Mouse (Mus musculus): ENCODE results near the gene Vhl.
A peak's percentile ranks its signal among the peaks of the same experiment; 100 is the strongest.
"Not testable (repeated sequence)": the region's sequence is repeated elsewhere in the genome, so short reads cannot be mapped to it uniquely, and the experiment has no call there.

Vhl gene

DNA sequence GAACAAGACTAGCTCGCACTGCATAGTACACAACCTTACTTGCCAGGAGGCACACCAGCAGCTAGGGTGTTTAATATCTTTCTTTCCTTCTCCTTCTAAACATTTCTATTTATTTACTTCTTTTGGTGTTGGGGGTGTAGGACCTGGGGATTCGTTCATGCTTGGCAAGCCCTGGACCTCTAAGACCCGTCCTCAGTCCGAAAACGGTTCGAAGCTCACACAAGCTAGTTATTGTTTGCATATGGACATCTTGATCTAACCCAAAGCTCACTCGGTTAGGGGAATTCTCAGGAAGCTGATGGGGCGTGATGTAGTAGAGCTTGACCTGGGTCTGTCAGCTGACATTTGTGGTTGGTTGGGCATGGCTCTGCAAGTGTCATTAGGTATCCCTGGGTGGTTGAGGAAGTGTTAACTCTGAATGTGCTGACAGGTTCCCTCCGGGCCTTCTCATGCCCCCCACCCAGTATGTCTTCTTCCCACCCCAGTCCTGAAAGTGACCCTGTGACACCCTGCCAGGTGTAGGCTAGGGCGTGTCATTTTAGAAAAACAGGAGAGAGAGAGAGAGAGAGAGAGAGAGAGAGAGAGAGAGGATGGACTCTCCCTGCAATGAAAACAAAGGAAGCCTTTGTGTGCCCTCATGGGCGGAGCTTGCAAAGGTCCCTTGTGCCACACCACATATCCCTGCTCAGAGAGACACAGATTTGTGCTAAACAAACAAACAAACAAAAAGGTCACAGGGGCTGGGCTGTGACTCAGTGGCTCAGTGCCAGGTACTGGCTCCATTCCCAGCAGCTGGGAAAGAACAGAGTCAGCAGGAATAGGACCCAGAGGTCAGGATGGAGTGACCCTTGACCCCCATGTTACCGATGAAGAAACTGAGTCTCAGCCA is 37.8 kb downstream of the Vhl start:
- peak; percentile 79 for DNase-seq (ENCODE audit: low read depth, low spot score)

GRCm38 (mm10) chr6:113662964-113663700 is 39.4 kb downstream of the Vhl start:
- DNase-seq (ENCODE audit: low read depth, low spot score), result peak; percentile 38

- no peak for DNase-seq (ENCODE audit: low read depth, low spot score)
These were observed 40.5 kb downstream of the Vhl start for GRCm38 (mm10) chr6:113664305-113664704.

DNA sequence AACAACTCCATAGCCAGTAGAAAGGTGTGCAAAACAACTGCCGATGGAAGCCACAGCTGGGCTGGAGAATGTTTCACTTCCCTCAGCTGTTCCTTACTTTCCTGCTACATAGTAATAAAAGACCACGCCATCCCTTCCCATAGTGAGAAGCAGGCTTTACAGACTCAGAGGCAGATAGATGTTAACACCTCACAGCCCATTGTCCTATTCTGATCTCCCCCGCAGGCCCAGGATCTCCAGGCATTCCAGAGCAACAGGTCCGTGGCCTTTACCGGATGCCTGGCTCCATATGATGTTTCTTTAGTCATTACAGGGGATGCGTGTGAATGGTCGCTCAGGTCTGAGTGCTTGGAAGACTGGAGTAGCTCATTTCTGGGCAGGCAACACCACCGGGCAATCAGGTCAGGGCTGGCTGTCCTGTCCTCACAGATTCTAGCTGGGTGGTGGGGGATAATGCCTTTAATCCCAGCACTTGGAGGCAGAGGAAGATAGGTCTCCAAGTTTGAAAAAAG is 43.9 kb downstream of the Vhl start:
- DNase-seq (ENCODE audit: low read depth, low spot score), result no peak

DNA sequence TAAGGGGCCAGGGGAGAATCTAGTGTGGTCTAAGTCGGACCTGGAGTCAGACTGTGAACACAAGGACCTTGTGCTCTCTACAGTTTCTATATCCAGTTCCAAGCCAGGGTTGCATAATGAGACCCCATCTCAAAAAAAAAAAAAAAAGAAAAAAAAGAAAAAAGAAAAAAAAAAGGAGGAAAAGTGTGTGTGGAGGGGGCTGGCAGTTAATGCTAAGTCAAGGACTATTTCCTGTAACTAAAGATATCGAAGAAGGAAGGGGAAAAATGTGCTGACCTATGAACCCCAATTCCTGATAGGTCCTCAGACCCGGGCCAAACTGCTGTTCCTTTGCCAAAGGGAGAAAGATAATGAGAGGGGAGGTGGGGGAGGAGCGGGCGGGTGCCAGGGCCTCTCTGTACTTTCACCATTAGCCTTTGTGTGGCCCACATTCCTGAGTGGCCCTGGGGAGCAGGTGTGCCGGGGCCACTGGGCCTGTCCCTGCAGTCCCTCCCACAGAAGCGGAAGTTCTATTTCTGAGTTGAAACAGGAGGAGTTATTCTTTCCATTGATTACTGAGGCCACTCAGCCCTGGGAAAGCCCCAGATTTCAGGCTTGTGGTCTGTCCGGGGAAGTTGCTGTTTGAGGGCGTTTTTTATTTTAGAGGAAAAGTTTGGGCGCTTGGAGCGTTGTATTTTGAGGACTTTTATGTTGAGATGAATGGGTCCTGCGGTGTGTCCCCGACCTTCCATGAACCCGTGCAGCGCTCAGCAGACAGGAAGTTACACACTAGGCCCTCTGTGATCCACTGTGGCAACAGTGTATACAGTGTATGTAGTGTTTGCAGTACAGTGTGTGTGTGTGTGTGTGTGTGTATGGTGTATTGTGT is 44.8 kb downstream of the Vhl start:
- peak; percentile 89 for DNase-seq (ENCODE audit: low read depth, low spot score)

DNA sequence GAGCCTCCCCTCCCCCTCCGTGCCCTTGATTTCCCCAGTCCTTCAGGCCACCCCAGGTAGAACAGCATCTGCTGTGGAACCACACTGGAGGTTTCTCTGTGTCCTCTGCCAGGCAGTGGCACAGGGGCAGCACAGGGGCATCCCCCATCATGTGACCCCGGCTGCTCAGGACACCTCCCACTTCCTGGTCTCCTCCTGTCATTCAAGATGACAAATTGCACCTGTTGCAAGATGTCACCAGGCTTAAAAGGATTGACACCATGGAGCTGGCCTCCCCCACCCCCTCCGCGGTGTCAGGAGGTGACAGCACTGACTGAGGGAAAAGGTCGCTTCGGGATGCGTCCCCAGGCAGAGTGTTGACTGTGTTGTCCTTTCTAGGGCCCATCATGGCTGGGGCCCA is 46.1 kb downstream of the Vhl start:
- peak; percentile 85 for DNase-seq (ENCODE audit: low read depth, low spot score)

GRCm38 (mm10) chr6:113672029-113672428 is 48.3 kb downstream of the Vhl start:
- DNase-seq (ENCODE audit: low read depth, low spot score), result not testable (repeated sequence)

DNA sequence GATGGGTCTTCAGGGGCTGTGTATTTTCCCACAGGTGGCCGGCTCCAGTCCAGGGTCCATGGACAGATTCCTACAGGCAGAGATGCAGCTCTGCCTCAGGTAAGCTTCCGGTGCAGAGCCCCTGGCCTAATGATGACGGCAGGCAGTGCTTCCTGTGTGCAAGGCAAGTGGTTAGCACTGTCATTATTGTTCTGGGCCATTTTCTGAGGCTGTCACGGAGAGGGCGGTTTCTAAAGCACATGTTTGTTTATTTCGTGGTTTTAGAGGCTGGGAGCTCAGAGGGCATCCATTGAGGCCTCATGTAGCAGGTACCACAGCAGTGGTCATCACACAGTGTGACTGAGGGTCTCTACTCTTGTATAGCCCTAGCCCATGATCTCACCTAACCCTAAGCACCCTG is 49.2 kb downstream of the Vhl start:
- DNase-seq (ENCODE audit: low read depth, low spot score), result peak; percentile 46

DNA sequence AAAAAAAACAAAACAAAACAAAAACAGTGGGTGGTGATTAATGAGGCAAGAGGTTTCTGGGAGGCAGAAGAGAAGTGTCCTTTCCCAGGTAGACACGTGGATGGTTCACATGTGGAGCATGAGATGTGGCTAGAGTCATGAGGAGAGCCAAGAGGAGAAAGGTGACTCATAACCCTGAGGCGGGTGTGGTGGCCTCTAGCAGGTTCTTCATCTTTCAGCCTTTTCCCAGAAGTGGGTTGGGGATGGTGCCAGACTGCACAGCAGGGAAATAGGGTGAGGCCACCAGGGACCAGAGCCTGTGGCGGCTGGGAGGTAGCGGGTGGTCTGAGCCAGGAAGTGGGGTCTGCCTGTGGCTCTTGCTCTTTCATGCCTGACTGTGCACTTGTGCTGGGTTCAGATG is 51.5 kb downstream of the Vhl start:
- DNase-seq (ENCODE audit: low read depth, low spot score), result no peak

- no peak for DNase-seq (ENCODE audit: low read depth, low spot score)
These were observed 52.2 kb downstream of the Vhl start for GRCm38 (mm10) chr6:113675991-113676390.

- DNase-seq (ENCODE audit: low read depth, low spot score), result no peak
These were observed 53.4 kb downstream of the Vhl start for GRCm38 (mm10) chr6:113677070-113677734.

- DNase-seq (ENCODE audit: low read depth, low spot score), result no peak
These were observed 54.7 kb downstream of the Vhl start for GRCm38 (mm10) chr6:113678246-113679012.

DNA sequence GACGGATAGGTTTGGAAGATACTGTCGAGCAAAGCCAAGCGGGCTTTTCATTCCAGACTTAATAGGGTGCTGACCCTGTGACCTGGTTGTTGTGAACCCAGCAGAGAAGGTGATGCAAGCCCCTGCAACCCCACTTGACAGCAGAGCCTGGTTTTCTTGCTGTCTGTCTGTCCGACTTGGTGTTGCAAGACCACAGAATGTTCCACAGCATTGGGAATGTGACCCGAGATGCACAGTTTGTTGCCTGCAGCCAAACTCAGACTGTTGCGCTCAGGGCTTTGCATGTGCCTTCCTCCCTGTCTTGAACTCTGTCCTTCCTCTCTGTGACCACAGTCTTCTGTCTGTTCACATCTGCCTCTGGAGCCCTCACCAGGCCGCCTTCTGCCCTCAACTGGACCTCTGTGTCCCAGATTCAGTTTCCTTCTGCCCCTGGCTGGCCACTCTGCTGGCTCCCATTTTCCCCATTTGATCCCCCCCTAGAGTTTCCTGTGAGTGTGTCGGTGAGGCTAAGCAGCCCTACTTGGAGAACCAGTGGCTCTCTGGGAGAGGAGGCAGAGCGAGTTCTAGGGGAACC is 56.3 kb downstream of the Vhl start:
- no peak for DNase-seq (ENCODE audit: low read depth, low spot score)
